Mouse (Mus musculus) hematopoietic stem cell, adult 5-6 weeks (primary cell): ENCODE measurements around the gene Fat1. TPM values are rescaled to one million over a fixed set of nuclear protein-coding genes. Genes with fewer than 3 reads are reported as not detected.

ENCODE experiments used
- ATAC-seq, 2 experiments: fragments of 125-278 bp in 1 of 2; replicated peaks in 1 of 2; 2 replicates each; pipeline ENCODE4 v1.8.0; 2016 to 2017; ENCODE audit warnings: inconsistent platforms in 2 of 2, mild to moderate bottlenecking in 2 of 2, moderate number of reproducible peaks in 2 of 2, low read depth in 1 of 2, moderate TSS enrichment in 1 of 2; ENCODE audit not compliant: low FRiP score in 2 of 2, poor library complexity in 2 of 2, severe bottlenecking in 2 of 2, insufficient read depth in 1 of 2, low TSS enrichment in 1 of 2
- total RNA-seq: library from RNA; stranded (forward); fragments of 172-1452, 232-1000 nt; gene quantifications from 2 replicates; pipeline ENCODE4 v1.2.3, GENCODE M21; 2017

The Fat1 gene
- total RNA-seq, 1 experiment from 2014 or later, result 0.30 TPM

DNA sequence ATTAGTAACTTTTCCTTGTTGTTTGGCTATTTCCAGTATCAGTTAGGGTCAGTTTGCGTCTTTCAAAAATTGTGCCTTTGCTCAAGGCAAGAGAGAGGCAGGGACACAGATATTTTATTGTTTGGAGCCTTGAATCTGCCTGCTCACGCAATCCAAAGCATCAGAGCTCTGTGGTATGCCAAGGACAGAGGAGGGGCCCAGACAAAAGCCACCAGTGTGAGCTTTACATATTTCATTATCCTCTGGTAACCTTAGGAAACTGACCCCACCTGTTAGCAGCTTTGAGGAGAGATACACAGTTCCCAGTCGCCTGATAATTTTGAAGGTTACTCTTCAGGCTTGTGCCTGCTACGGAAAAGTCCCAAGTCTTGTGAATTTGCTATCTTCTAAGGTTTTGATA is 58.1 kb downstream of the Fat1 start:
- ATAC-seq, result no peak

DNA sequence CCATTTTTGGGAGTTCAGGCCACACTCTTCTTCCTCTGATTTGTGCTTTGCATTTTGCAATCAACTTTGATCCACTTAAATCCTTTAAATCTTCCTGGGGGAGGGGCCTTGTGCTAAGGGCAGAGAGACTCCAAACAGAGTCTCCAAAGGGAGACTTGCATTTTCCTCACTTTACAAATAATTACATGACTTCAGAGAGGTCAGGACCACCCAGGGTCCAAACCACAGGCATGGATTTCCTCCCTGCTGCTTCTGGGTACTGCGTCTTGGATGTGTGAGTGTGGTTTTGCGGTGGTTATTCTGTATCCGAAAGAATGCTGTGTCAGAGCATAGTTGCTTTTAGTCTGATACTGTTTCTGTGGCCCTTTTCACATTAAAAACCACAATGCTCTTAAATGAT is 61.2 kb downstream of the Fat1 start:
- ATAC-seq, result peak in 1 of 2 experiments; percentile 59; a peak in 3 of 4 replicates

DNA sequence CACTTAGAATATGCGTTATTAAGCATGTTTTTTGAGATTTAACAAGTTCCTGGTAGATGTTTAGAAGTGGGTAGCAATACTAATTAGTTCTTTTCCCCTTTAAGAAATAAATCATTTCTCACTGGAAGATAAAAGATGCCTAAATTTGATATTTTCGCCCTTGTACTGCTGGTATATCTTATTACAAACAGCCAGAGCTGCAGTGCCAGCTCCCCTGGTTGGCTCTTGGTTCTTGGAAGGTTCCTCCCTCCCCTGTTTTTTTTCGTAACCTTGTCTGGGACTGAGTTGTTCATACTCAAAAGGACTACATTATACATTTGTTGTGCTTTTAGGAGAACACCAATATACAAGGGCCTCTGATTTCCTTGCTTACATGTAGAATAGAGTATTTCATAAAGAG is 62.1 kb downstream of the Fat1 start:
- ATAC-seq, result no peak

DNA sequence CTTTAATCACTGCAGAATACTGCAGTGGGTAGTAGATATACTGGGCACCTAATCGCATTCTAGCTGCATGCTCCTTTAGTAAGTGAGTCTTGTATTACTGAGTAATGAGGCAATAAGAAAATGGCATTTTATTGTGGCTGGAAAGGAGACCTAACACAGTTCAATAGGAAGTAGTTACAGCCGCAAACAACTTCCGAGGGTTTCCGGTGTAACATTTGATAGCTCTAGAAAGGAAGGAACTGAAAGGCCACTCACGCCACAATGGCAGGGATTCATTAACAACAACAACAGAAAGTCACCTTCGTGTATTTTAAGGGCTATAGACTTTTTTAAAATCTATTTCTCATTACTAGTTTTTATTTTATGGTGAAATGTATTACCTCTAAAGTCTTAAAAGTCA is 62.6 kb downstream of the Fat1 start:
- ATAC-seq, result peak; percentile 49 to 53

DNA sequence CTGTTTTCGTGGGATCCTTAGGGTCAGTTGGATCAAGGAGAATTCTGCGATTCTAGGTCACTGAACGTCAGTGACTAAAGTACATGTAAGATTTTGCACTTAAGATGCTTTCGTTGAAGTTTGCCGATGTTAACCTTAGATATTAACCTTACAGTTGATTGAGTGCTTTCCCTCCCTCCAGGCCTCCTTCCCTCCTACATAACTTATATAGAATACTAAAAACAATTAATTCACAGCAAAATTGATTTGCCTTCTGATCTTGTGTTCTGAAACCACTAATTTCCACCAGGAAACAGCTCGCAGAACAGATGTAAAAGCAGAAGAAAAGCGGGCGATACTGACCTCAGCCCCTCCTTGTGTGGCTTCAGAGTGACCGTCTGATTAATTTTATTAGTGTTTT is 63.0 kb downstream of the Fat1 start:
- no peak for ATAC-seq

DNA sequence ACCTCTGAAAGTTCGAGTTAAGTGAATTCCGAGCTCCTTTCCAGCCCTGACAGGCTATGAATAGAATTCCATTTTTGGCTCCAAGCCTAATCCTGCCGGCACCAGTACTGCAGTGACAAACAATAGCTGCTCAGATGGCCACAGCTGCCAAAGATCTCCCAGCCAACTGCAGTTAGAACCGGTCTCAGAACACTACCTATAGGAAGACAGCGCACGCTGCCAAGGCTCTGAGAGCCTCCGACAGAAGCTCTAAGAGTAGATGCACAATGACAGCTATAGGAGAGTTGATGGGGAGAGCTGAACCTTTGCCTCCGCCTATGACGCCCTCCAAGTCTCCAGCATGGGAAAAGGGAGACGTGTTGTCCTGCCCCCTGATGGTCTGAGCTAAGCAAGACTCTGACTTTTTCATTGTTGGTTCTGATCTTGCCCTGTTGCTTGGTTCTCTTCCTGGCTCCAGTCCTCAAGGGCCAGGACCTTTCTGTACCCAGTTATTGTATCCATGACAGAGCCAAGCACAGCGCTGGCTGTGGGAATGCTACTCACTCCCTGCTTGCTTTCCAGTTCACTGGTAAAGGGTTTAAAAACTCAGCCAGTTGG is 63.5 kb downstream of the Fat1 start:
- ATAC-seq, result no peak

DNA sequence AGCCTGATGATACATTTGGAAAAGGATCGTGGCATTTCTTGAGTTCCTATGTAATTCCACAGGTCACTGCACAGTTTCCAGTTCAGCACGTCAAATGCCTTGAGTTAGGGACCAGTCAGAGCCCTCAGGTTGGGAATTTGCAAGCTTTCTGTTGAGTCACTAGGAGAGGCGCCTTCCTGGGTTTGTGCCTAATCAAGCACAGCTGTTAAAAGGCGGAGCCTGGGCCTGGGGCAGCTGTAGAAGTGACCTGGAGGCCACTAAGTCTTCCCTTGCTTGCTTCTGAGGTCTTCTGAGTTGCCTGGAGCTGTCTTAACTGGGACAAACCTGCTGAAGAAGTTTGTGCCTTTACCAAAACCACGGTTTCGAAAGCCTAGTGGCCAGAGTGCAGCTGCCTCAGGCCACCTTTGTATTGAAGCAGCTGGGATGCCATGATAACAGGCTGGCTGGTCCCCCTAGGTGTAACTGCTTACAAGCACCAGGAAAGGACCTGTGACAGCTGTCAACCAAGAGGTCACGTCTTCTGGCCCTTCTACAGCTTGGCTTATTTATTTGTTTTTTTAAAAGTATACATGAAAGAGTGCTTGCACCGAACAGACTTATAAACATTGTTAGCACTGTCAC is 66.4 kb downstream of the Fat1 start:
- ATAC-seq, result no peak

DNA sequence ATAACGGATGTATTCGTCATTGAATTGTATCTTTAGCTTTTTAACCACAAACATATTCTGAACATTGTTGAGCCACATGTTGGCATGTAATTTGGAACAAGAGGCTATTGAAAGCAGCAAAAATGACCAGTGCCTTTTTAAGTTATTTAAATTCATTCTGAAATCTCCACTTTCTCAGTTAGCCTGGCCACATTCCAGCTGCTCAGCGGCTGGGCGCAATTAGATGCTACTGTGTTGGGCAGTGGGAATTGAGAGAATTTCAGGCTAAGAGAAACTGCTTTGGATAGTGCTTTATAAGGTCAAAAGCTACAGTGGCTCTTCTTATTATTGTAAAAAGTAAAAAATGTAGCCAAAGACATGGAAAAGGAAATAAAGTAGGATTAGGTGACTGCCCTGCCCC is 67.4 kb downstream of the Fat1 start:
- ATAC-seq, result no peak

DNA sequence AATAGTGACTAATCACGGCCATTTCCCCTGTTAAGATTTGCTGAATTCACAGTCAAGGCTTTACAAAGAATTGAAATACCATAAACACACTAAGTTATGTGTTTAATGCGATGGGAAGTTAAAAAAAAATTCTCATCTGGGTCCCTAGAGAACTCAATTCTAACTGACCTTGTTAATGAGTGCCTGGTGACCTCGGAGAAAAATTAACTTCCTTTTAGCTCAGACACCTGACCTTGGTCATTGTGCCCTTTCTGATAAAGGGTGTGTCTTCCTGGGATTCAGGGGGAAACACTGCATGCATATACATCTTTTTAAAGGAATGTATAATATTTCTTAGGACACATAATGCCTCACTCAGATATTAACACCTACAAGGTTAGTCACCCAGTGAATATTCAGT is 68.8 kb downstream of the Fat1 start:
- no peak for ATAC-seq

DNA sequence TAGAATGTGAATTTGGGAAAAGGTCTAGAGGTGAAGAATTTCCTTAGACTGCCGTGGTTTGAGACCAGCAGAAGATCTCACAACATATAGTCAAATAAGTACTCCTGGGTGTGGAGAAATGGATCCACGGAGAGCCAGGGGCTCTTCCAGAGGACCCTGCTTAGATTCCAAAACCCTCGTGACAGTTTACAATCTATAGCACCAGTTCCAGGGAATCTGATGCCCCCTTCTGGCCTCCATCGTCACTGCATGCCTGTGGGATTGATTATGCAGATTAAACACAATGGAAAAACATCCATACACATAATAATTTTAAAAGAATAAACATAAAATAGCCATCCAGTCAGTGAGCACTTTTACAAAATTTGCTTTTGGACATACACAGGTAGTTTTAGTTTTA is 75.4 kb downstream of the Fat1 start:
- ATAC-seq, result no peak

DNA sequence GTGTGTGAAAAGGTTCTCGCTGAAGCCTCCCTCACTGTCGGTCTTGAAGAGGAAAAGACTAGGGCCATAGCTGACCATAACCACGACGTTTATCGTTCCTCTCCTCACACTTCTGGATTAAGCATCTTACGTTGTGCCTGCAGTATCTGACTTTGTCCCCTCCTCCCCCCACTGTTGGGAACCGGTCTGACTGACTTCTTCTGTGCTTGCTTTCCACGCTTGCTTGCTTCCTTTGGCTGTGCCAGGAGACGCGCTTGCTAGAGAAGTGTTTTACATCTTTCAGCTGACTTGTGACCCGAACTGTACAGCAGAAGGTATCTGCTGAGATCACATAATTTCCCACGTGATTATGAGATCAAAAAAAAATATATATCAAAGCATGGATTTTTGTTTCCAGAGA is 76.5 kb downstream of the Fat1 start:
- no peak for ATAC-seq

DNA sequence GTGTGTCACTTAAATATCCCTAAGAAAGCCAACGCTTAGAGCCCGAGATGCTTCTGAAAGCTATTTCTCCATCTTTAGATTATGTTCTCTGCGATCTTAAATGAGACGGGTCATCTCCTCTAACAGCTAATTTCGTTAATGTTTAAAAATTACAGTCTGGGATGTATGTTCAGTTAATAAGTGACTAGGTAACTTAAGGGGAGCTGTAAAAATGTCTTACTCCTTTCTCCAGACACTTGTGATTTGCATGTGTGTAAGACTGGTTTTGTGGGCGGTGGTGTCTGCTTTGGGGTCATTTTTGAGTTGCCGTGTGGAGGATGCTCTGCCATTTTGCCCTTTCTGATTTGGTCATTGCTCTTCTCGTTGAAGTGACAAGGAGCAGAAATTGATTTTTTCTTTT is 78.6 kb downstream of the Fat1 start:
- ATAC-seq, result no peak

DNA sequence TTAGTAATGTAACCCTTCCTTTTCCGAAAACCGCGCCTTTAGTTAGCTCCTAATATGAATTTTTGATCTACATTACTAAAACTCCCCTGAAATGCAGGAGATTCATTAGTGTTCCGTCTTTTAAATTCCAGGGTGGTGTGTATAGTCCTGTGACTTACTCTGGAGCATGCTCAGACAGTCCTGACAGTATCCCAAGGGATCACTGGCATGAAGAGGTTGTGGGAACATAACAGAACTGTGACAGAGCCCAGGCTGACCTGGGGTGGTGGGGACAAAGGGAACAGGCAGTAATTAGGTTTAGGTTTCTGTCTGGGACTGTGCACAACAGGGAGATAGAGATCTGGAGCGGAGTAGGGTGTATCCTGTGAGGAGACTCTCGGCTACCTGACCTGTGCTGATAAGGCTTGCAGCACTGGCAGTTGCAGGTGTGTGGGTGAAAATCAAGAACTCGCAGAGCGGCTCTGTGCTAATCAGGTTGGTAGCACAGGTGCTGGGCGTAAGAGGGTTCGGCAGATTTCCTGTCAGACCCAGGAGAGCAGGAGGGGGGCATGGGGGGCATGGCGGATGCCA is 79.3 kb downstream of the Fat1 start:
- no peak for ATAC-seq

DNA sequence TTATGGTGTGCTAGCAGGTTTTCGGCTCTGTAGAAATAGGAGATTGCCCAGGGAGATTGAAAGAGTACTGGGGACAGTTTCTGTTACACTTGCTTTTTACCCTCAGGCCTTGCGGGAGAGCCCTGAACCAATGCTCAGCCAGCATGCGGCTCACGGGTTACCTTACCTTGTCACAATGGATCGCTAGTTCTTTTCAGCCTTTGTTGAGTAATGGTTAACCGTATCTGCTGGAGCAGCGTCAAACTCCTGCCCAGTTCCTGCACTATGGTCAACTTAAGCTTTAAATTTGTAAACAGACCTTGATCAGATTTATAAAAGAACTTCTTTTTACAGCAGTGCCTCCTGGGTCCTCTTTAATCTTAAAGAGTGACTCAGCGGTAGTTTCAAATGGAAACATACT is 80.6 kb downstream of the Fat1 start:
- ATAC-seq, result no peak

DNA sequence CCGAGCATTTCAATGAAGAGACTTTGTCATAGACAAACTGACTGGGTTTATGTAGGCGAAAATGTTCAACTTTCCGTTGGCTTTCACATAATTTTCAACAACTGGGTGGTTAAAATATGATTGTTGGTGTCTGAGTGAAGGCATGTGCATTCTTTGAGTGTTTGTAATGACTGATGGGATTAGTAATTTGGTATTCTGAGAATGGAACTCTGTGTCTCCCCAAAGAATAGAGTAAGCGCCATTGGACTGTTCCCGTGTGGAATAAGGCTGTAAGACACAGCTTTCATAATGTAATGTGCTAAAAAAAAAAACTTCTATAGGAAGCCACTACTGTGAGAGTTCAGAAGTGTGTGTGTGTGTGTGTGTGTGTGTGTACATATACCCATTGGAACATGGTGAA is 84.0 kb downstream of the Fat1 start:
- no peak for ATAC-seq

DNA sequence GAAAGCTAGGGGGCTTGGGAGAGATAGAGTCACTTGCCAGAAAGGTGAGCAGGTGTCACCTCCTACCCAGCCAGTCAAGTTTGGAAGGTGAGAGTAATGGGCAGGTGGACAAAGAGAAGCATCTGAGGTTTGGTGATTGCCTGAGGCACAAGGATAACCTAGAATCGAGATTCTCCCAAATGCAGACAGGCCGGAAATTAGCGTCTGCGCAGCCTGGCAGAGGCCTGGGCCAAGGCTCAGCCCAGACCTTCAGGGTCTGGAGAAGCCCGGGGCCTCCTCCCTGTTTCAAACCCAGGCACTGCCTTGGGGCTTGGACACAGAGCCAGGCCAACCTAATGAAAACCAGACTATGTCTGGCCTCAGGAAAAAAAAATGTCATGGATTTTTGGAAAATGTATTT is 85.9 kb downstream of the Fat1 start:
- ATAC-seq, result no peak

DNA sequence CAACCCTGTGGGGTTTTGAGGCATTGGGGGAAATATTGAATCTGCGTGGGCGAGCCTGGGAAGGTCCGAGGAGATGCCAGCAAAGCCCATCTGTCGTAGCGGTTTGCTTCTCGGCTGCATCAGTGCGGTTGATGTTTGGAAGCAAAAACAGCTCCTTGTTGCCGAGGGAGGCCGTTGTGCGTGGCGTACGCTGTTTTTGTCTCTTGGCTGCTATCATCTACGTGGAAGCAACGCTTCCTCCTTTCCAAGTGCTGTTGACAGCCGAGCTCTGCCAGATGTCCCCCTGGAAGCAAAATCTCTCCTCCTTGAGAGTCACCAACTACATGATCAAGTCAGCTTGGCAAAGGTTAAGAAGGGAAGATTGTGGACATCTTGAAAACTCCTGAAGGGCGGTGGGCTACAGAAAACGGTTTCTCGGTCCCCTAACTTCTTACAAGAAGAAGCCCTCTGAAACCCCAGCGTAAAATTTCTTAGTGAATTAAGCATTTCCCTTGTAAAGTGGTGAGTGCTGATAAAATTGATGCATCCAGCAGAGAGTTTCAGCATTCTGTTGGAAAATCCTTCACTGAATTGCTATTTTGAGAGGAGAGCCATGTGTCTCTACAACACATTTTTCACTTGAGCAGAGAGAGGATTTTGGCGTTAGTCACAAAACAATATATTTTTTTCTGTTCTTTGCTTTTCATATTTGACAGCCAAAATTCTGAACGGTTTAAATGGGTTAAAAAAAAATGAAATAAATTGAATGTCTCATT is 86.8 kb downstream of the Fat1 start:
- ATAC-seq, result no peak

DNA sequence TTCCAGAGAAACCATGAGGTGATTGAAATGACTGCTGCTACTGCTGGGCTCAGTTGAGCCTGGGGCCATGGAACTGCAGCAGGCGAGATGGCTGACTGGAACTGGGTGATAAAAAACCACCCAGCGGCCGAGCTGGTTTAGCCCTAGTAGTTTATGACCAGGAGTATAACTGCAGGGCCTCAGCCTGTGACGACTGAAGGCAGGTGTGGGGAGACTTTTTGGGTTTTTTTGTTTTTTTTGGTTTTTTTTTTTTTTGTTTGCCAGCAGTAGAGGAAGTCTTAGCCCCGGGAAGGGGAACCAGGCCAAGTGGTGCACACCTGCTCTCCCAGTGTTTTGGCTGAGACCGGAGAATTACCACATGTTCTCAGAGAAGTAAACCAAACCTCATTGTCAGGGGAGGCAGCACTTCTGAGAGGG is 92.8 kb downstream of the Fat1 start:
- ATAC-seq, result no peak
